Mouse (Mus musculus) lung, embryonic 15.5 days (tissue): ENCODE data around the gene Calr3. TPM values are rescaled to one million over a fixed set of nuclear protein-coding genes. Genes with fewer than 3 reads are reported as not detected.
A peak's percentile ranks its signal among the peaks of the same experiment; 100 is the strongest.

Source experiments
- ATAC-seq: fragments of 200-750 bp; cut with Nextera tagmentation; 2 replicates; pipeline ENCODE4 v1.8.0; 2017; ENCODE audit warnings: moderate number of reproducible peaks, borderline replicate concordance; ENCODE audit not compliant: low FRiP score, low TSS enrichment; ENCODE audit errors: extremely low read depth
- H3K27ac ChIP-seq: fragments of 300-500 bp; sonication (generic); 2 replicates; pipeline ENCODE4 v1.5.1; 2015; ENCODE audit warnings: moderate library complexity, mild to moderate bottlenecking, inconsistent platforms
- H3K27me3 ChIP-seq: fragments of 300-500 bp; sonication (generic); 2 replicates; pipeline ENCODE4 v1.6.1; 2015; ENCODE audit warnings: inconsistent platforms
- H3K36me3 ChIP-seq: fragments of 300-500 bp; sonication (generic); 2 replicates; pipeline ENCODE4 v1.6.1; 2015; ENCODE audit warnings: inconsistent platforms
- H3K4me1 ChIP-seq: fragments of 300-500 bp; sonication (generic); 2 replicates; pipeline ENCODE4 v1.6.1; 2015; ENCODE audit warnings: inconsistent platforms
- H3K4me2 ChIP-seq: fragments of 300-500 bp; sonication (generic); 2 replicates; pipeline ENCODE4 v1.6.1; 2015; ENCODE audit warnings: inconsistent platforms, mild to moderate bottlenecking, moderate library complexity
- H3K4me3 ChIP-seq: fragments of 300-500 bp; sonication (generic); 2 replicates; pipeline ENCODE4 v1.5.1; 2015; ENCODE audit warnings: mild to moderate bottlenecking, inconsistent platforms
- H3K9ac ChIP-seq: fragments of 300-500 bp; sonication (generic); 2 replicates; pipeline ENCODE4 v1.6.1; 2015; ENCODE audit warnings: inconsistent platforms
- H3K9me3 ChIP-seq: fragments of 300-500 bp; sonication (generic); 2 replicates; pipeline ENCODE4 v1.6.1; 2016; ENCODE audit warnings: inconsistent platforms
- WGBS: fragments of 180-500 bp; shearing (Covaris S2); methylation state at CpG from one replicate; pipeline ENCODE4 v1.1.7; 2015; 5-methylcytosine and 5-hydroxymethylcytosine counted together
- polyA plus RNA-seq: library from polyadenylated mRNA; unstranded; fragments of >200 nt; fragmentation: Nextera tagmentation; extraction: Ambion mirVana; gene quantifications from 2 replicates; pipeline ENCODE4 v1.2.1, GENCODE M21; 2015

Gene Calr3
- 2.0 and 2.1 TPM in 2 replicates for polyA plus RNA-seq

GRCm38 (mm10) chr8:72443338-72443993 lies at the start of gene Calr3, which contains the start of gene 1700030K09Rik:
Gene Calr3 (minus strand): TSS chr8:72443870.
Gene 1700030K09Rik (plus strand): TSS chr8:72443880.
- 0 out of 2 replicates have a peak, but pooled peaks cover 4% of the 10 kb centered on the region for H3K36me3 ChIP-seq
- H3K4me2 ChIP-seq, result peak within 1 kb of the TSS; percentile 89
- peak within 1 kb of the TSS; percentile 68 for H3K9ac ChIP-seq
- no peaks in the 10 kb centered on the region for H3K9me3 ChIP-seq
- WGBS, result 3% methylated on average over 34 of the region's 34 CpGs
- no peaks in the 10 kb centered on the region for H3K27me3 ChIP-seq
- no peak within 1 kb of the TSS for H3K27ac ChIP-seq
- ATAC-seq, result peak; percentile 99
- H3K4me3 ChIP-seq, result peak within 1 kb of the TSS; percentile 51
- H3K4me1 ChIP-seq, result peaks cover 7% of the 10 kb centered on the region

- peak overlapping the region; percentile 63 for H3K4me2 ChIP-seq
- H3K4me1 ChIP-seq, result peaks cover 25% of the 10 kb centered on the region
- peak overlapping the region; percentile 82 for H3K4me3 ChIP-seq
- H3K9me3 ChIP-seq, result no peaks in the 10 kb centered on the region
- WGBS, result 9% methylated on average over 8 of the region's 8 CpGs
- peak overlapping the region; percentile 52 for H3K9ac ChIP-seq
- peaks cover 36% of the 10 kb centered on the region for H3K36me3 ChIP-seq
- no peak for ATAC-seq
- H3K27me3 ChIP-seq, result no peaks in the 10 kb centered on the region
- H3K27ac ChIP-seq, result peak overlapping the region; percentile 62
Measured at GRCm38 (mm10) chr8:72493381-72493780, 49.7 kb upstream of the Calr3 start.

GRCm38 (mm10) chr8:72492622-72493081 lies 49.0 kb upstream of the Calr3 start:
- Histone ChIP-seq H3K9me3 (no peaks in the 10 kb centered on the region), H3K9ac (peak overlapping the region; percentile 82), H3K4me3 (peak overlapping the region; percentile 82), H3K27ac (peak overlapping the region; percentile 62), H3K27me3 (no peaks in the 10 kb centered on the region), H3K36me3 (peaks cover 43% of the 10 kb centered on the region), H3K4me1 (peaks cover 25% of the 10 kb centered on the region), H3K4me2 (peak overlapping the region; percentile 77)
- WGBS, result under 1% methylated on average over 40 of the region's 56 CpGs
- ATAC-seq, result peak; percentile 99

GRCm38 (mm10) chr8:72491680-72492621 lies 48.3 kb upstream of the Calr3 start, which contains the start of gene Slc35e1:
Gene Slc35e1 (minus strand): TSS chr8:72492614.
- Histone ChIP-seq H3K36me3 (peaks cover 49% of the 10 kb centered on the region), H3K9me3 (no peaks in the 10 kb centered on the region)
- no peak; the same call in none of the 2 replicates for ATAC-seq

GRCm38 (mm10) chr8:72491017-72491416 lies 47.3 kb upstream of the Calr3 start:
- ATAC-seq, result no peak
- peaks cover 49% of the 10 kb centered on the region for H3K36me3 ChIP-seq
- no peaks in the 10 kb centered on the region for H3K27me3 ChIP-seq
- 66% methylated on average over 2 of the region's 2 CpGs for WGBS
- H3K27ac ChIP-seq, result no peak overlapping the region
- H3K9ac ChIP-seq, result peak overlapping the region; percentile 82; the same call in 1 of the 2 replicates
- H3K4me2 ChIP-seq, result peak overlapping the region; percentile 77
- H3K4me1 ChIP-seq, result peaks cover 28% of the 10 kb centered on the region
- no peaks in the 10 kb centered on the region for H3K9me3 ChIP-seq
- peak overlapping the region; percentile 82 for H3K4me3 ChIP-seq

More at GRCm38 (mm10) chr8:72491680-72492621, 48.3 kb upstream of the Calr3 start, which contains the start of gene Slc35e1:
- no peaks in the 10 kb centered on the region for H3K27me3 ChIP-seq
- H3K27ac ChIP-seq, result peak within 1 kb of the TSS; percentile 69
- peak within 1 kb of the TSS; percentile 82 for H3K9ac ChIP-seq
- H3K4me3 ChIP-seq, result peak within 1 kb of the TSS; percentile 82
- H3K4me2 ChIP-seq, result peak within 1 kb of the TSS; percentile 77
- WGBS, result under 1% methylated on average over 67 of the region's 98 CpGs
- H3K4me1 ChIP-seq, result peaks cover 25% of the 10 kb centered on the region

- Histone ChIP-seq H3K4me1 (peaks cover 22% of the 10 kb centered on the region), H3K27me3 (no peaks in the 10 kb centered on the region), H3K4me2 (no peak overlapping the region), H3K27ac (no peak overlapping the region), H3K4me3 (no peak overlapping the region), H3K36me3 (peaks cover 64% of the 10 kb centered on the region), H3K9me3 (no peaks in the 10 kb centered on the region), H3K9ac (no peak overlapping the region)
- ATAC-seq, result no peak
Measured at GRCm38 (mm10) chr8:72487014-72487413, 43.3 kb upstream of the Calr3 start.

- Histone ChIP-seq H3K4me1 (peaks cover 12% of the 10 kb centered on the region), H3K4me3 (no peak overlapping the region), H3K9me3 (no peaks in the 10 kb centered on the region), H3K4me2 (no peak overlapping the region), H3K27me3 (no peaks in the 10 kb centered on the region), H3K36me3 (peaks cover 65% of the 10 kb centered on the region), H3K9ac (no peak overlapping the region), H3K27ac (no peak overlapping the region)
- ATAC-seq, result peak; percentile 58; the same call in 1 of the 2 replicates
- 72% methylated on average over 6 of the region's 6 CpGs for WGBS
Measured at GRCm38 (mm10) chr8:72485456-72486199, 42.0 kb upstream of the Calr3 start.

- under 1% methylated on average over 79 of the region's 80 CpGs for WGBS
- Histone ChIP-seq H3K36me3 (peaks cover 43% of the 10 kb centered on the region), H3K27me3 (no peaks in the 10 kb centered on the region), H3K4me3 (peak within 1 kb of the TSS; percentile 95), H3K4me2 (peak within 1 kb of the TSS; percentile 92), H3K27ac (peak within 1 kb of the TSS; percentile 89), H3K4me1 (peaks cover 22% of the 10 kb centered on the region), H3K9me3 (no peaks in the 10 kb centered on the region), H3K9ac (peak within 1 kb of the TSS; percentile 91)
- ATAC-seq, result peak; percentile 95
Measured at GRCm38 (mm10) chr8:72474826-72475546, 31.3 kb upstream of the Calr3 start, which contains the start of gene Cherp. Gene Cherp (minus strand): TSS chr8:72475226.

- Histone ChIP-seq H3K36me3 (peaks cover 76% of the 10 kb centered on the region), H3K27me3 (no peaks in the 10 kb centered on the region), H3K9ac (no peak overlapping the region), H3K4me1 (peaks cover 15% of the 10 kb centered on the region), H3K9me3 (no peaks in the 10 kb centered on the region), H3K4me3 (no peak overlapping the region), H3K4me2 (no peak overlapping the region), H3K27ac (no peak overlapping the region)
- no peak for ATAC-seq
- whole genome bisulfite sequencing, result 93% methylated on average over 7 of the region's 7 CpGs
Measured at GRCm38 (mm10) chr8:72470684-72471083, 27.0 kb upstream of the Calr3 start.

GRCm38 (mm10) chr8:72469984-72470383 lies 26.3 kb upstream of the Calr3 start:
- Histone ChIP-seq H3K4me1 (peaks cover 15% of the 10 kb centered on the region), H3K4me3 (no peak overlapping the region), H3K36me3 (peaks cover 83% of the 10 kb centered on the region), H3K27me3 (no peaks in the 10 kb centered on the region), H3K27ac (no peak overlapping the region), H3K9ac (no peak overlapping the region), H3K9me3 (no peaks in the 10 kb centered on the region), H3K4me2 (no peak overlapping the region)
- WGBS, result 87% methylated on average over 8 of the region's 8 CpGs
- ATAC-seq, result no peak
